Mouse (Mus musculus): ENCODE data around the gene Hivep3. TPM values are rescaled to one million over a fixed set of nuclear protein-coding genes. Genes with fewer than 3 reads are reported as not detected.

Hivep3 gene
- polyA plus RNA-seq, 1 experiment from 2014 or later, result 0.64 TPM

DNA sequence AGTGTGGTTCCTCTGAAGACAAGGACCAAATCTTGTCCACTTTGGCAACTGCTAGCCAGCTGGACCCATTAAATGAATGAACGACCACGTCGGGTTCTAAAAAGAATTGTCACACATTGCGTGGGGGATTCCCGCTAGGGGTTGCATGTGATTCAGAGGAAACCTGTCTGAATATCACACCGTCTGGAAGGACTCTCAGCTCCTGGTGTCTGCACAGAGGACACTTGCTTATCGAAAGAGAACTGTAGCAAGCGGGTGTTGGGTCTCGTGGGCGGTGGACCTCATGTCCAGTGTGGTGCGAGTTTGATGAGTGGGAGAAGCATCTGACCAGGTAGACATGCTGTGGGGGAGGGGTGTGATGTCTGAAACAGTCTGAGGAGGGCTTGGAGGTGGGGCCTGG lies 329.2 kb downstream of the Hivep3 start:
- Histone ChIP-seq H3K4me1 (peaks cover 8% of the 10 kb centered on the region), H3K36me3 (no peaks in the 10 kb centered on the region), H3K4me3 (no peak overlapping the region), H3K27ac (replicated peaks) (no peak overlapping the region), H3K9me3 (replicated peaks) (no peaks in the 10 kb centered on the region), H3K27me3 (ENCODE audit: low read depth, poor library complexity, severe bottlenecking) (no peaks in the 10 kb centered on the region)
- 93% methylated on average over 11 of the region's 11 CpGs for WGBS
- no peak for DNase-seq (ENCODE audit: low spot score)

GRCm38 (mm10) chr4:120063353-120064124 lies 330.0 kb downstream of the Hivep3 start:
- peaks cover 8% of the 10 kb centered on the region for H3K4me1 ChIP-seq
- no peaks in the 10 kb centered on the region for H3K9me3 ChIP-seq (replicated peaks)
- H3K27me3 ChIP-seq (ENCODE audit: low read depth, poor library complexity, severe bottlenecking), result no peaks in the 10 kb centered on the region
- H3K27ac ChIP-seq (replicated peaks), result no peak overlapping the region
- no peaks in the 10 kb centered on the region for H3K36me3 ChIP-seq
- H3K4me3 ChIP-seq, result no peak overlapping the region
- 91% methylated on average over 20 of the region's 20 CpGs for WGBS
- DNase-seq (ENCODE audit: low spot score), result no peak

DNA sequence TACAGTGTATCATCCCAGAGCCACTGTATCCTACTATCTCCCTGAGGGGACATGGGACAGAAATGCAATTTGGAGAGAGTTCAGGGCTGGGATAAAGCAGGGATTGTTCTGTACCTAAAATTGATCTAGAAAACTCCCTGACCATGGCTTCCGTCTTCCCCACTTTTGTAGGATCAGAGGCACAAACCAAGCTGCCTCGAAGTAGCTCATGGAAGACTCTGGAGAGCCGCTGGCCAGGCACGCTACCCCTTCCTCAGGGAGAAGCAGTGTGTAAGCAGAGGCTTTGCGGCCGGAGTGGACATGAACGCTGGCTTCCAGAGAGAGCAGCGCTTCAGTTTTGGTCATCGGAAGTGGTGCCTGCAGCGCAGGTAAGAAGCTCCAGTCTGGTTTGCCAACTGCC lies 331.1 kb downstream of the Hivep3 start, which contains the start of gene AL607142.1:
Gene AL607142.1 (plus strand): TSS at position 301 of the 400 bp plus-strand sequence.
- 90% methylated on average over 10 of the region's 10 CpGs for WGBS
- H3K4me1 ChIP-seq, result peaks cover 2% of the 10 kb centered on the region

DNA sequence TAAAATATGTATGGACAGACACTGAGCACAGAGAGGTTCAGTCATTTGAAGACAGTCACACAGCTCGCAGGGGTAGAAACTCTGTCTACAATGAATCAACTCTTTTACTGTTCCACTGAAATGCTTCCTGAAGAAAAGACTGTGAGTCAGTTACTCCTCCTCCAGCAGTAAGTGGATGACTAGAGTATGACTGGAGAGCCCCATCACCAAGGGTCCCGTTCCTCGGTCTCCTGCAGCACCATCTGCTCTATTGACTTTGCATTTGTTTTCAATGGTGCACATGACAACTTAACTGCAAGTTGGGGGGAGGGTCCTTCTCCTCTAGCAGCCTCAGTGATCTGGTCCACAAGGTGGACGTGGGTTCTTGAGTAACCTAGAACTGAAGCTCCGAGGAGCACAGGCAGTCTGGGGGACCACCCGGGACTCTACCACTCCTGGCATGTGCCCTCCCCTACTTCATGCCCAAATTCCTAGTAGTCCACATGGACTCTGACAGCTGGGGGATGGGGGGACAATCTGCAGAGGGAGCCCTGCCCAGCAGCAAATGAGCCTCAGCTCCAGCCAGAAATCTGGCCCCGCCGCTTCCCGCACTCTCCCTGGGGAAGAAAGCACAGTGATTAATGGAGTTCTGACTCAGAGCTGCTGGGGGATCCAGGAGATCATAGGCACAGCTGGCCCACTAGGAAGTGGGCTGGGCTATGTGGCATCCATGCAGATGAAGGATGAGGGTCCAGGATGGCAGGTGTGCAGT lies 333.4 kb downstream of the Hivep3 start:
- no peaks in the 10 kb centered on the region for H3K9me3 ChIP-seq (replicated peaks)
- WGBS, result 88% methylated on average over 9 of the region's 9 CpGs
- no peaks in the 10 kb centered on the region; the same call in 1 of the 2 replicates for H3K27me3 ChIP-seq (ENCODE audit: low read depth, poor library complexity, severe bottlenecking)
- no peak overlapping the region for H3K4me3 ChIP-seq
- H3K27ac ChIP-seq (replicated peaks), result no peak overlapping the region
- H3K4me1 ChIP-seq, result no peaks in the 10 kb centered on the region
- no peak for DNase-seq (ENCODE audit: low spot score)
- no peaks in the 10 kb centered on the region for H3K36me3 ChIP-seq

More for the DNA sequence above, 331.1 kb downstream of the Hivep3 start, which contains the start of gene AL607142.1:
- Histone ChIP-seq H3K4me3 (no peak within 1 kb of the TSS), H3K27me3 (ENCODE audit: low read depth, poor library complexity, severe bottlenecking) (no peaks in the 10 kb centered on the region), H3K9me3 (replicated peaks) (no peaks in the 10 kb centered on the region), H3K27ac (replicated peaks) (no peak within 1 kb of the TSS), H3K36me3 (no peaks in the 10 kb centered on the region)
- DNase-seq (ENCODE audit: low spot score), result no peak

DNA sequence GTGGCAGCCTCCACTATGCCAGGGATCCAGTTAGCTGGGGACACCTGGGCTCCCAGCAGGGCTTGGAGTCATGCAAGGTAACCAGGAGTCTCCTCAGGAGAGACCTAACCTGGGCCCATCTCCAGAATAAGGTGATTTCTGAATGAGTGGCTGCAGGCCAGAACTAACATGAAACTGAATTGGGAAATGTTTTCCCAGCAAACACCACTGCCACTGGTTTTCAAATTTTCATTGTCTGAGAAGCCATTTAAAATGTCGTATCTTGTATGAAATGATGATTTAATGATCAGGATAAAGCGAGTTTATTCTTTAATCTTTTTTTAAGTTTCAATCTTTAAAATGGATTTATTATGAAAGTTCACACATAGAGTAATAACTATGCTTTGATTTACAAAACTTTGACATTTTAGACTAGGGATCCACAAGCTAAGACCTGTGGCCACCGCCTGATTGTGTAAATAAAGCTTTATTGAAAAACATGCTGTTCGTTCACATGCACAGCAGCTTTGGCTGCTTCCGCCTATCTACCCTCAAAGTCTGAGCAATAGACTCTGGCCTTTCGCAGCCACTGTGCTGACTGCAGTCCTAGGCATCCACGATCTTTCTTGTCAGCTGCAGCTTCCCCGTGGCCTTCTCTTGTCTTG lies 334.1 kb downstream of the Hivep3 start:
- Histone ChIP-seq H3K4me1 (no peaks in the 10 kb centered on the region), H3K4me3 (no peak overlapping the region), H3K9me3 (replicated peaks) (no peaks in the 10 kb centered on the region), H3K27ac (replicated peaks) (no peak overlapping the region), H3K36me3 (no peaks in the 10 kb centered on the region), H3K27me3 (ENCODE audit: low read depth, poor library complexity, severe bottlenecking) (no peaks in the 10 kb centered on the region; the same call in 1 of the 2 replicates)
- 89% methylated on average over 8 of the region's 8 CpGs for WGBS
- DNase-seq (ENCODE audit: low spot score), result no peak

DNA sequence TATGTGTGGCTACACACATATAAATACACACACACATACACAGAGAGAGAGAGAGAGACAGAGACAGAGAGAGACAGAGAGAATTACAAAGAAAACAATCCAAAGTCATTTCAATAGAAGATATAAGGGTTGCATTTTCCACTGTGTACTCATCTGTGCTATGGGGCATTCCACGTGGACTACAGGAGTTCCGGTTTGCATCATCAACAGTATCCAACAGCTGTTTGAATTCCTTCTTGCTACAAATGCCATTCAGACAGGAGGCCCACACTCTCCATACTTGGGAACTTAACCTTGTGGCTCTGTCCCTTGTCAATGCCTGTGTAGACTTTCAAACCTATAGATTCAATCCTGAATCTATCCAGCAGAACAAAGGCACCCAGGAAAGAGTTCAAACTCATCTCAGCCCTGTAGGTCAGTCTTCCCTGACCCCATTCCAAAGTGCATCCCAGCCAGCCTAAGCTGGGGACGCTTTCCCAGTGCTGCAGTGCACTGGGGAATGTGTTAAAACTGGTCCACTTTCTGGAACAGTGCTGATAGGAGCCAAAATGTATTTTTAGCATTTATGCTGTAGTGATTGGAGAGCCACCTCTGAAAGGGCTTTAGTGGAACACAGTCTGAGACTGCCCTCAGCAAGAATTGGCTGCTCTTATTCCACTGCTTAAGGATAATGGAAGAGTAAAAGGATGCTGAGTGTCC lies 335.4 kb downstream of the Hivep3 start:
- H3K9me3 ChIP-seq (replicated peaks), result no peaks in the 10 kb centered on the region
- DNase-seq (ENCODE audit: low spot score), result no peak
- H3K4me1 ChIP-seq, result peaks cover under 1% of the 10 kb centered on the region; the same call in 1 of the 2 replicates
- no peaks in the 10 kb centered on the region for H3K36me3 ChIP-seq
- H3K4me3 ChIP-seq, result no peak overlapping the region
- WGBS, result 81% methylated on average over 3 of the region's 3 CpGs
- no peak overlapping the region for H3K27ac ChIP-seq (replicated peaks)
- no peaks in the 10 kb centered on the region; the same call in 1 of the 2 replicates for H3K27me3 ChIP-seq (ENCODE audit: low read depth, poor library complexity, severe bottlenecking)

DNA sequence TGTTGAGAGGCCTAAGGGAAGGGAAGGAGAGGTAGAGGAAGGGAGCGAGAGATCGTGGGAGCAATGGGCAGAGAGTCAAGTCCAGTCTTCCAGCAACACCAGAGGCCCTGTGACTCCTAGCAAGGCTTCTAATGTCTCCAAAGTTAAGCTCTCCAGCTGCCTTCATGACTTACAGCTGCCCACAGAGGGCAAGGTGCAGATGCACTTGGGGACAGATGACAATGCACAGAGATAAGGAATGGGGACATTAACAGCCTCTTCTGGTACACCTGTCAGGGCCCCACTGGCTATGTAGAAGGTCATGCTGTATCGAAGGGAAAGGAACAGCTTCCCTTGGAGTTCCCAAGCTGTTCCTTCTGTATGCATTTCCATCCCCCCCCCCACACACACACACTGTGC lies 336.0 kb downstream of the Hivep3 start:
- Histone ChIP-seq H3K9me3 (replicated peaks) (no peaks in the 10 kb centered on the region), H3K4me3 (no peak overlapping the region), H3K4me1 (peaks cover 5% of the 10 kb centered on the region; the same call in 1 of the 2 replicates), H3K27me3 (ENCODE audit: low read depth, poor library complexity, severe bottlenecking) (no peaks in the 10 kb centered on the region; the same call in 1 of the 2 replicates), H3K36me3 (no peaks in the 10 kb centered on the region), H3K27ac (replicated peaks) (no peak overlapping the region)
- 96% methylated on average over 3 of the region's 3 CpGs for WGBS
- no peak for DNase-seq (ENCODE audit: low spot score)

DNA sequence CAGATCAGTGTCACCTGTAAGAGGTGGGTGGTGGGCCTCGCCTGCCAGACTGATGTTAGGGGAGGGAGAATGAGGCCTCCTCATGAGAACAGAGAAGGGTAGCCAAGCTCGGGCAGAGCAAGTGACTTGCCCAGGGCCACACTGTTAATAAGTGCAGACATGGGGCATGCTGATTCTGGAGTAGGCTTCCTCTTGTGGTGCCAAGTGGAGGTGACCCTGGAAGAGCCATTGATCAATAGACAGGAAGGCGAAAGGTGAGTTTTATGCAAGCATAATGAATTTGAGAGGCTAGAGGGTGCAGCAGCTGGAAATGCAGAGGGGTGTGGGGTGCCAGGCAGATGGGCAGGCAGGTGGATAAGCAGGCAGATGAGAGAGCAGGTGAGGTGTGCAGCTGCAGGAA lies 337.8 kb downstream of the Hivep3 start:
- H3K4me3 ChIP-seq, result no peak overlapping the region
- DNase-seq (ENCODE audit: low spot score), result no peak
- no peaks in the 10 kb centered on the region; the same call in 1 of the 2 replicates for H3K27me3 ChIP-seq (ENCODE audit: low read depth, poor library complexity, severe bottlenecking)
- H3K9me3 ChIP-seq (replicated peaks), result no peaks in the 10 kb centered on the region
- 76% methylated on average over 3 of the region's 3 CpGs for WGBS
- no peak overlapping the region for H3K27ac ChIP-seq (replicated peaks)
- H3K4me1 ChIP-seq, result peaks cover 12% of the 10 kb centered on the region; the same call in 1 of the 2 replicates
- no peaks in the 10 kb centered on the region for H3K36me3 ChIP-seq

DNA sequence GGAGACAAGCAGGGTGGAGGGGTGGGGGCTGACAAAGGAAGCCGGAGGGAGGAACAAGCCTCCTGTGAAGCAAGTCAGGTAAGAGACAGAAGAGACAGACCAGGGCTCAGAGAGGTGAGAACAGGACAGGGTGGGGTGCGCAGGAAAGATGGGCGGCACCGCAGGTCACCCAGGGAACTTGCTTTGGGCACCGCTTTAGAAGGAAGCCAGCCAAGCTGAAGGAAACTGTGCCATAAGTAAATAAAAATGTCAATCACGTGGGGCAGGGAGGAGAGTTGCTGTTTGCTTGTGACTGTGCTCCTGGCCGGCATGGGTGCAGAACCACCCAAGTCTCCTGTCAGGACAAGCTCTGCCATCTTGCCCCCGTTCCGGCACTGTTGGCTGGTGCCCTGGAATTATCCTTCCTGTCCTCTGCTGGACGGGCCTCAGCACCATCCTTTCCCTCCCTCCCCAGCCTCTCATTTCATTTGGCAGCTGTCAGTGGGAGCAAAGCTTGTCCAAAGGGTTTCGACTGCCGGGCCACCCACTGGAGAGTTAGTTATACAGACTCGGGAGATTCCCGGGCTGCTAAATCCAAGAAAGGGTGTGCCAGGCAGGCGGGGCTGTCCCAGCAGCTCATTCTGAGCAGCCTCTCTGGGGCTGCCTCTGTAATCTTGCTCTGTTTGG lies 338.4 kb downstream of the Hivep3 start:
- Histone ChIP-seq H3K4me3 (no peak overlapping the region), H3K36me3 (no peaks in the 10 kb centered on the region), H3K27ac (replicated peaks) (no peak overlapping the region), H3K27me3 (ENCODE audit: low read depth, poor library complexity, severe bottlenecking) (no peaks in the 10 kb centered on the region; the same call in 1 of the 2 replicates), H3K4me1 (peaks cover 12% of the 10 kb centered on the region; the same call in 1 of the 2 replicates), H3K9me3 (replicated peaks) (no peaks in the 10 kb centered on the region)
- DNase-seq (ENCODE audit: low spot score), result no peak
- 72% methylated on average over 15 of the region's 15 CpGs for whole genome bisulfite sequencing

GRCm38 (mm10) chr4:120074061-120074460 lies 340.5 kb downstream of the Hivep3 start:
- Histone ChIP-seq H3K4me3 (no peak overlapping the region), H3K9me3 (replicated peaks) (no peaks in the 10 kb centered on the region), H3K4me1 (peaks cover 12% of the 10 kb centered on the region; the same call in 1 of the 2 replicates), H3K27me3 (ENCODE audit: low read depth, poor library complexity, severe bottlenecking) (no peaks in the 10 kb centered on the region; the same call in 1 of the 2 replicates), H3K36me3 (no peaks in the 10 kb centered on the region), H3K27ac (replicated peaks) (no peak overlapping the region; the same call in 1 of the 2 replicates)
- WGBS, result 67% methylated on average over 5 of the region's 5 CpGs
- DNase-seq (ENCODE audit: low spot score), result no peak

- Histone ChIP-seq H3K27ac (replicated peaks) (no peak overlapping the region), H3K27me3 (ENCODE audit: low read depth, poor library complexity, severe bottlenecking) (no peaks in the 10 kb centered on the region), H3K4me3 (no peak overlapping the region), H3K4me1 (peaks cover 12% of the 10 kb centered on the region; the same call in 1 of the 2 replicates), H3K9me3 (replicated peaks) (no peaks in the 10 kb centered on the region), H3K36me3 (no peaks in the 10 kb centered on the region)
- no peak for DNase-seq (ENCODE audit: low spot score)
- 92% methylated on average over 8 of the region's 8 CpGs for WGBS
Measured at GRCm38 (mm10) chr4:120077322-120077721, 343.7 kb downstream of the Hivep3 start.

All from midbrain, embryonic 10.5 days (tissue).